Mouse (Mus musculus) limb, embryonic 14.5 days (tissue): ENCODE measurements around the gene Duox1. TPM values are rescaled to one million over a fixed set of nuclear protein-coding genes. Genes with fewer than 3 reads are reported as not detected.
A peak's percentile ranks its signal among the peaks of the same experiment; 100 is the strongest.
"Not testable (repeated sequence)": the region's sequence is repeated elsewhere in the genome, so short reads cannot be mapped to it uniquely, and the experiment has no call there.

Source experiments
- ATAC-seq: fragments of 200-750 bp; cut with Nextera tagmentation; 2 replicates; pipeline ENCODE4 v1.8.0; 2017; ENCODE audit warnings: low read depth, moderate number of reproducible peaks, moderate TSS enrichment; ENCODE audit not compliant: low FRiP score
- DNase-seq: peaks from one replicate; pipeline ENCODE4 v3.0.0-alpha.2; 2015; ENCODE audit warnings: low spot score
- H3K27ac ChIP-seq: fragments of 300-500 bp; sonication (generic); replicated peaks from 2 replicates; pipeline ENCODE4 v1.5.1; 2014; ENCODE audit warnings: low read depth, mild to moderate bottlenecking, low read length, moderate library complexity, mixed read lengths
- H3K27me3 ChIP-seq: fragments of 300-500 bp; sonication (generic); 2 replicates; pipeline ENCODE4 v1.6.1; 2014; ENCODE audit warnings: low read length, mixed read lengths; ENCODE audit not compliant: control insufficient read depth, insufficient read depth
- H3K36me3 ChIP-seq: fragments of 300-500 bp; sonication (generic); 2 replicates; pipeline ENCODE4 v1.6.1; 2014; ENCODE audit warnings: mild to moderate bottlenecking, low read length, moderate library complexity, mixed read lengths; ENCODE audit not compliant: control insufficient read depth, insufficient read depth
- H3K4me1 ChIP-seq: fragments of 300-500 bp; sonication (generic); 2 replicates; pipeline ENCODE4 v1.6.1; 2014; ENCODE audit warnings: antibody characterized with exemption, low read length, mixed read lengths; ENCODE audit not compliant: control insufficient read depth, insufficient read depth
- H3K4me2 ChIP-seq: fragments of 300-500 bp; sonication (generic); replicated peaks from 2 replicates; pipeline ENCODE4 v1.6.1; 2014; ENCODE audit warnings: low read depth, mild to moderate bottlenecking, low read length, moderate library complexity; ENCODE audit not compliant: severe bottlenecking
- H3K4me3 ChIP-seq: fragments of 300-500 bp; sonication (generic); replicated peaks from 2 replicates; pipeline ENCODE4 v1.5.1; 2014; ENCODE audit warnings: low read length
- H3K9ac ChIP-seq: fragments of 300-500 bp; sonication (generic); 2 replicates; pipeline ENCODE4 v1.6.1; 2014; ENCODE audit warnings: mild to moderate bottlenecking, low read depth, low read length, moderate library complexity; ENCODE audit not compliant: severe bottlenecking
- H3K9me3 ChIP-seq: fragments of 300-500 bp; sonication (generic); 2 replicates; pipeline ENCODE4 v1.6.1; 2016; ENCODE audit warnings: low read length; ENCODE audit not compliant: control insufficient read depth
- POLR2A ChIP-seq: fragments of 200-500 bp; IDR thresholded peaks from 2 replicates; pipeline ENCODE4 v1.8.0; 2012; ENCODE audit warnings: inconsistent platforms, mild to moderate bottlenecking, moderate library complexity, borderline replicate concordance; ENCODE audit not compliant: insufficient read depth, insufficient read length; ENCODE audit errors: extremely low read depth
- WGBS: fragments of 180-500 bp; shearing (Covaris S2); extraction: QIAGEN DNeasy Blood & Tissue Kit; methylation state at CpG from one replicate; pipeline ENCODE4 v1.1.7; 2014; 5-methylcytosine and 5-hydroxymethylcytosine counted together
- polyA plus RNA-seq, 2 experiments: library from polyadenylated mRNA; depleted of rRNA in 1 of 2; stranded (reverse) in 1 of 2; unstranded in 1 of 2; fragments of >200 nt; fragmentation: Nextera tagmentation in 1 of 2; extraction: Ambion mirVana in 1 of 2; gene quantifications; 2 replicates each; pipeline versions ENCODE4 v1.2.1 to v1.2.3; 2012 to 2014

The Duox1 gene
- polyA plus RNA-seq, 2 experiments: 1.2 to 1.6 TPM

GRCm38 (mm10) chr2:122379292-122379650 lies 63.8 kb downstream of the Duox1 start:
- H3K9me3 ChIP-seq: no peaks in the 10 kb centered on the region
- no peaks in the 10 kb centered on the region for H3K4me1 ChIP-seq
- H3K4me3 ChIP-seq: no peak overlapping the region
- no peak for TF ChIP-seq POLR2A
- no peak overlapping the region for H3K9ac ChIP-seq
- ATAC-seq: no peak
- H3K4me2 ChIP-seq: no peak overlapping the region
- H3K27ac ChIP-seq: no peak overlapping the region
- H3K27me3 ChIP-seq: no peaks in the 10 kb centered on the region
- 44% methylated on average over 2 of the region's 2 CpGs for WGBS
- no peaks in the 10 kb centered on the region for H3K36me3 ChIP-seq
- DNase-seq: no peak

GRCm38 (mm10) chr2:122380768-122381311 lies 65.4 kb downstream of the Duox1 start:
- no peaks in the 10 kb centered on the region for H3K9me3 ChIP-seq
- peak; percentile 51 for DNase-seq
- 13% methylated on average over 11 of the region's 11 CpGs for WGBS
- H3K4me2 ChIP-seq: peak overlapping the region; percentile 38
- H3K9ac ChIP-seq: no peak overlapping the region
- H3K27ac ChIP-seq: no peak overlapping the region
- H3K27me3 ChIP-seq: no peaks in the 10 kb centered on the region
- no peak for TF ChIP-seq POLR2A
- ATAC-seq: no peak
- H3K4me3 ChIP-seq: peak overlapping the region; percentile 23
- H3K36me3 ChIP-seq: no peaks in the 10 kb centered on the region
- H3K4me1 ChIP-seq: no peaks in the 10 kb centered on the region

GRCm38 (mm10) chr2:122381329-122382103 lies 66.0 kb downstream of the Duox1 start:
- H3K4me2 ChIP-seq: no peak overlapping the region
- ATAC-seq (no peak), DNase-seq (no peak)
- no peaks in the 10 kb centered on the region for H3K36me3 ChIP-seq
- H3K9me3 ChIP-seq: no peaks in the 10 kb centered on the region
- H3K27me3 ChIP-seq: no peaks in the 10 kb centered on the region
- no peak overlapping the region for H3K9ac ChIP-seq
- H3K4me1 ChIP-seq: no peaks in the 10 kb centered on the region
- 71% methylated on average over 16 of the region's 16 CpGs for WGBS
- TF ChIP-seq POLR2A: no peak
- H3K27ac ChIP-seq: no peak overlapping the region
- H3K4me3 ChIP-seq: no peak overlapping the region

GRCm38 (mm10) chr2:122382121-122382520 lies 66.6 kb downstream of the Duox1 start:
- DNase-seq: no peak
- no peak for TF ChIP-seq POLR2A

GRCm38 (mm10) chr2:122385095-122385494 lies 69.6 kb downstream of the Duox1 start:
- 36% methylated on average over 3 of the region's 3 CpGs for whole genome bisulfite sequencing
- Histone ChIP-seq H3K9ac (no peak overlapping the region), H3K9me3 (no peaks in the 10 kb centered on the region), H3K4me1 (no peaks in the 10 kb centered on the region), H3K36me3 (no peaks in the 10 kb centered on the region), H3K27ac (no peak overlapping the region), H3K27me3 (no peaks in the 10 kb centered on the region), H3K4me3 (no peak overlapping the region), H3K4me2 (no peak overlapping the region)
- no peak for ATAC-seq
- no peak for DNase-seq
- no peak for TF ChIP-seq POLR2A

More at GRCm38 (mm10) chr2:122382121-122382520, 66.6 kb downstream of the Duox1 start:
- Histone ChIP-seq H3K4me3 (no peak overlapping the region), H3K4me1 (no peaks in the 10 kb centered on the region), H3K27me3 (no peaks in the 10 kb centered on the region), H3K27ac (no peak overlapping the region), H3K9ac (no peak overlapping the region), H3K9me3 (no peaks in the 10 kb centered on the region), H3K36me3 (no peaks in the 10 kb centered on the region), H3K4me2 (no peak overlapping the region)
- 82% methylated on average over 6 of the region's 6 CpGs for WGBS
- no peak for ATAC-seq

- not testable (repeated sequence) for H3K36me3 ChIP-seq, H3K4me1 ChIP-seq, H3K9ac ChIP-seq, H3K27me3 ChIP-seq, ATAC-seq, DNase-seq, H3K4me3 ChIP-seq, H3K27ac ChIP-seq, H3K4me2 ChIP-seq, H3K9me3 ChIP-seq
- WGBS: 95% methylated on average over 3 of the region's 3 CpGs
Observed at GRCm38 (mm10) chr2:122387135-122387534, 71.7 kb downstream of the Duox1 start.
